Mouse (Mus musculus) B cell, adult 2 months (primary cell): ENCODE measurements around the gene E130218I03Rik.
A peak's percentile ranks its signal among the peaks of the same experiment; 100 is the strongest.

Source experiments
- DNase-seq, 2 experiments: peaks; one replicate each; pipeline ENCODE4 v3.0.0; 2022

The E130218I03Rik gene

GRCm38 (mm10) chr4:134243516-134244250 is at the start of gene E130218I03Rik:
TSS of gene E130218I03Rik (plus strand) at chr4:134243662.
- DNase-seq = no peak

- DNase-seq = no peak
Observed at GRCm38 (mm10) chr4:134199371-134199770, 44.1 kb upstream of the E130218I03Rik start.

- no peak for DNase-seq
Observed at GRCm38 (mm10) chr4:134202904-134203303, 40.6 kb upstream of the E130218I03Rik start, which contains the start of gene Gm7534. TSS of gene Gm7534 (minus strand) at chr4:134203004.

GRCm38 (mm10) chr4:134203340-134203896 is 40.0 kb upstream of the E130218I03Rik start:
- no peak for DNase-seq

- no peak for DNase-seq
Observed at GRCm38 (mm10) chr4:134206488-134207053, 36.9 kb upstream of the E130218I03Rik start.

- no peak for DNase-seq
Observed at GRCm38 (mm10) chr4:134222793-134223600, 20.5 kb upstream of the E130218I03Rik start.

- no peak for DNase-seq
Observed at GRCm38 (mm10) chr4:134227194-134227593, 16.3 kb upstream of the E130218I03Rik start, which contains the start of gene Catsper4. TSS of gene Catsper4 (minus strand) at chr4:134227383.

- no peak for DNase-seq
Observed at GRCm38 (mm10) chr4:134230431-134230830, 13.0 kb upstream of the E130218I03Rik start.

GRCm38 (mm10) chr4:134234876-134235275 is 8.6 kb upstream of the E130218I03Rik start:
- DNase-seq = no peak

GRCm38 (mm10) chr4:134237582-134238278 is 5.7 kb upstream of the E130218I03Rik start:
- DNase-seq = no peak

GRCm38 (mm10) chr4:134238279-134238651 is 5.2 kb upstream of the E130218I03Rik start, which contains the start of gene Cnksr1:
TSS of gene Cnksr1 (minus strand) at chr4:134238399.
- no peak for DNase-seq

GRCm38 (mm10) chr4:134238686-134239085 is 4.8 kb upstream of the E130218I03Rik start:
- no peak for DNase-seq

GRCm38 (mm10) chr4:134245148-134245843 is 1.8 kb downstream of the E130218I03Rik start, which contains the start of gene Zfp593:
TSS of gene Zfp593 (minus strand) at chr4:134245592.
- peak; percentile 99 for DNase-seq

GRCm38 (mm10) chr4:134246256-134246655 is 2.8 kb downstream of the E130218I03Rik start:
- DNase-seq = no peak

GRCm38 (mm10) chr4:134246719-134247258 is 3.3 kb downstream of the E130218I03Rik start, which contains the start of gene Gm30191:
TSS of gene Gm30191 (plus strand) at chr4:134246935.
- no peak for DNase-seq

GRCm38 (mm10) chr4:134249651-134250050 is 6.2 kb downstream of the E130218I03Rik start:
- peak; percentile 74 to 82 for DNase-seq

- no peak for DNase-seq
Observed at GRCm38 (mm10) chr4:134250116-134250929, 6.9 kb downstream of the E130218I03Rik start.

GRCm38 (mm10) chr4:134250930-134251240 is 7.4 kb downstream of the E130218I03Rik start:
- no peak for DNase-seq

GRCm38 (mm10) chr4:134251241-134252130 is 8.0 kb downstream of the E130218I03Rik start:
- DNase-seq = peak in 1 of 2 experiments; percentile 37
